Mouse (Mus musculus): ENCODE results near the gene Dpyd.

The Dpyd gene

GRCm38 (mm10) chr3:119361555-119362385, 799.8 kb downstream of the Dpyd start:
- no peak for DNase-seq (ENCODE audit: low spot score)

- no peak for DNase-seq (ENCODE audit: low spot score)
Observed at GRCm38 (mm10) chr3:119362392-119362791, 800.5 kb downstream of the Dpyd start.

DNA sequence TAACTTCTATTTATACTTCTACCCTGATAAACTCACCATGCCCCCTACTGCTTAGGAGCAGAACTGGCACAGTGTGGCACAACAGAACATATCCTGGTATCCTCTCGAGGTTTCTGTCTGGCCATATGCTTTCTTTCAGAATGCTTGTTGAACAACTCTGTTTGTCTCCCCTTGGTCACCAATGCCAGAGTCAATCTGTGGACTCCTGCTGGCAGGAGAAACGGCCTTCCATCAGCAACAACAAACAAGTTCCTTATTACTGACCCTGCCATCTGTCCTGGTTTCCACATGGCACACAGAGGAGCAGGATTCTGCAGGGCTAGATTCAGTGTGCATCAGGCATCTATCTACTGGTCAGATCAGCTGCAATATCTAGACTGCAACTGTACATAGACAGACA, 807.0 kb downstream of the Dpyd start:
- no peak for DNase-seq (ENCODE audit: low spot score)

DNA sequence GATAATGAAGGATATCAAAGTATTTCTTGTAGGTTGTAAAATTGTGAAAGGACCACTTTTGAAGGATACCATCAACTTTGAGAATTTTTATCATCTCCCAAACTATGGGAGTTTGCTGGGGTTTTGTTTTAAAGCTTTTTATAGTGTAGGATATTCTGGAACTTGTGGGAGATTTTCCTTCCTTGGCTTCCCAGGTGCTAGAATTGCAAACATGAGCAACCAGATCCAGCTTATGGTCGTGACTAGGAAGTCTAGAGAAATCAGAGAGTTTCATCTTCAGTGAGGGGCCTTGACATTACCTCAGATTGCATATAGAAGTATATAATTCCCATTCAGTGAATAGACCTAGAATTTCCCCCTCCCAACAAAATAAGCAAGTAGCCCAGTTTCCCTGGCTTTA, 819.2 kb downstream of the Dpyd start:
- DNase-seq (ENCODE audit: low spot score): no peak

- no peak for DNase-seq (ENCODE audit: low spot score)
Observed at GRCm38 (mm10) chr3:119382395-119382794, 820.5 kb downstream of the Dpyd start.

DNA sequence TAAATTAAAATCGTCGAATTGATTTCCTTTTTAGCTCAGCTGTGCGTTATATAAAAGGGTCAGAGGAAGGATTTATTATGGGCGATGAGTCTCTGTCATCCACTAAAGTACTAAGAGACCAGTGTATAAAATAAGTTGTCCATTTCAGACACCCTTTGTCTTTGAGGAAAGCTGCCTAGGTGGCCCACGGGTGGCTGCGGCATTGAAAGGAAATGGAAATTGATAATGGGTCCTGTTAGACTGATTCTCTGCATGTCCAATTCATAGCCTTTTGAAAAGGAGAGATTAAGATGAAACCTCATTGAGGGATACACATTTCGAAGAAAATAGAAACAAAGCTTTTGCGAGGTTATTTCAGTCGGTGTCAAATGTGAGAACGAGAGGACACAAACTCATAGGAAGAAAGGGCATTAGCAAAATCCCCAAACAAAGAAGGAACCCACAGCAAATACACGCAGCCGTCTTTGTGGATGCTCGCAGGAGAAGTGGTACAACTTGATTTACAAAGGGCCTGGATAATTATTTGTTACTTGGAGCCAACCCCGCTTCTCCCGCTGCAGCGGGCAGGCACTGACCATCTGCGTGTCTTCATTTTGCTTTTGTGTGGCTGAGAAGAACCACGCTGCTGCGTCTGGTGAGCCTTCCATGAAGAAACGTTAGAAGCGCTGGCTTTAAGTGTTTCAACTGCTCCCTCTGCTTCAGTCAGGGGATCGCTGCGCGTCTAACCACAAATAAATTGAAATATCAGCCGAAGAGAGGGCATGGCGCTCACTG, 825.6 kb downstream of the Dpyd start:
- no peak for DNase-seq (ENCODE audit: low spot score)

- DNase-seq (ENCODE audit: low spot score): no peak
Observed at GRCm38 (mm10) chr3:119397205-119397604, 835.3 kb downstream of the Dpyd start.

- DNase-seq (ENCODE audit: low spot score): no peak
Observed at GRCm38 (mm10) chr3:119402836-119403728, 841.2 kb downstream of the Dpyd start.

DNA sequence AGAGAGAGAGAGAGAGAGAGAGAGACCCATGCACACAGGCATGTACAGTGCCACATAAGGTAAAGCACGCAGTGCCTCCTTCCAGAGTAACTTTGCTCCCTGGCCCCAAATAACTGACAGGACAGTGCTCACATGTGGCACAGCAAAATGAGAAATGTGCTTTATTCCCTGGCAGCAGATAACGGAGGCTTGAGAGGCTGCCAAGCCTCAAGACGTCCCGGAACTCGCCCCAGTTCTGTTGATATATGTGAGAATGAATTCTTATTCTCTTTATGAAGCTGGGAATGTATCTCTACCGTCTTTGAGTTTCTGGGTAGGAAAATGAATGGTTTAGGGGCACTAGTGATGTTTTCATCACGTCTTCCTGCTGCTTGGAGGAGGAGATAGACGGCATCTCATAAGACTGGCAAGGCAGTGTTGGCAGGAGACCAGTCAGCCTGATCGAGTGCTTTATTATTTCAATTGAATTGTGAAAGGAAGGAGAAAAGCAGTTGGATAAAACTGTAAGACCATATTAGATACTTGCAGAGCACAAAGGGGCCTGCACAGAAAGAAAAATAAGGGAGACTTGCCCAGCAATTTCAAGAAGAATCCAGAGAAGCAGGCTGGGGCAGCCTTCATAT, 857.3 kb downstream of the Dpyd start:
- DNase-seq (ENCODE audit: low spot score): no peak

DNA sequence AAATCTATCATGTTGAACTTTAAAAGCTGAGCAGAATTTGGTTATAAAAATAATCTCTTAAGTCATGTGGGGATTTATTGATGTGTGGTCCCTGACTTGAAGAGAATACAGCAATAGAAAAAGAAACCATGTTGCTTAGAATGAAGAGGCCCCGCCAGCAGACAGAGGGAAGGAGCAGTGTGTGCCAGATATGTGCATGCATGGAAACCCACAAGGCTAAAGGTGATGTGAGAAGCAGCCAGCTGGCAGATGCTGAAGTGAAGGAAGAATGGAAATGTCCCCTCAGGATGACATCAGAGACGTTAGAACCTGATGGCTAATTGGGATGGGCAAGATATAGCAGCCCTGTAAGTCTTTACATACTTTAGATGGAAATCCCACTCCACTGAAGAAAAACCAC, 857.8 kb downstream of the Dpyd start:
- DNase-seq (ENCODE audit: low spot score): no peak

GRCm38 (mm10) chr3:119431339-119431738, 869.4 kb downstream of the Dpyd start:
- DNase-seq (ENCODE audit: low spot score): no peak

DNA sequence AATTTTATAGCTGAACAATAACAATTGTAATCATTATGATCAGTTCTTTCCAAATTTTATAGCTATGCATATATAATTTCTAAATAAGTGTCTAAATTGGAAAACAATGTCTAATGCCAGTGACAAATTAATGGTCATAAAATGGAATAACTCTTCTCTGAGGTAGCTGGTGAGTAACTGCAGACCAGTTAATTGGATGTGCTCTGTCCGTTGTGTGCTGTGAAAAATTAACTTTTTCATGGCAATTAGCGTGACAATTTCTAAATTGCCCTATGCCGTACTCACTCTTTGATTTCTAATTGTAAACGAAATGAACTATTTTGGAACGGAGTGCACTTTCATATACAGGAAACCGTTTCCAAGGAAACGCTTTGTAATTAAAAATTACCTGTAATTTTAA, 869.8 kb downstream of the Dpyd start:
- DNase-seq (ENCODE audit: low spot score): no peak

GRCm38 (mm10) chr3:119447559-119447958, 885.6 kb downstream of the Dpyd start:
- DNase-seq (ENCODE audit: low spot score): no peak

DNA sequence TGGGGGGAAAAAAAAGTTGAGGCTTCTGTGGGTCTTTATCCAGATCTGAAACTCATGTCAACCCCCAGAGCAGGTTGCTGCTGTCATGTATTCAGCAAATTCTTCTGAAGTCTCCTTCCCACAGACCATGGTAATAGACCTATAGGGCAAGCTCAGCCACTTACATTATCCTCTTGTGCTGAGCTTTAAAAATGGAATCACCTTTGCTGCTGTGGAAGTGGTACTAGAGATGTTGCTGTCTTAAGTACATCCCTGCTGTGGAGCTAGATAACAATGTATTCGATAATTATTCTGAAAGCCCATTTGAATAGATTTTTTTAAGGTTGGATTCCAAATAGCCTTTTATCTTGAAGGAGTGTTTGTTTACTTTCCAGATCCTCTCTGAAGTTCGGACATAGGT, 902.1 kb downstream of the Dpyd start:
- DNase-seq (ENCODE audit: low spot score): no peak

- DNase-seq (ENCODE audit: low spot score): no peak
Observed at GRCm38 (mm10) chr3:119464479-119464878, 902.5 kb downstream of the Dpyd start.

DNA sequence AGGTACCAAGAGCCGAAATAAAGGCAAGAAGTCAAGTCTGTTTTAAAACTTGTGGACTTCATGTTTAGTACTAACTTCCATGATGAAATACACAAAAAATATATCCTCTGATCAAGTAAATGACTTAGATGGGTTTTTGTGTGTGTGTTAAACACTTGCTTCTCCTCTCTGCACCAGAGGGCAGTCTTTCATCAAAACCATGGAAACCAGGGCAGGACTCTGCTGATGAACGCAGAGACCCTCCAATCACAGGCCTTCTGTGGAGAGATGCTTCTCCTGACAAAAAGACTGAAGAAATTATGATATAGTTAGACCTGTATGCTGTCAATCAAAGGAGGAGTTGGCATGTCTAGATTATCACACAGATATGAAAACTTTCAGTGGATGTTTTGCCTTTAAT, 905.8 kb downstream of the Dpyd start:
- no peak for DNase-seq (ENCODE audit: low spot score)
